Mouse (Mus musculus) bone marrow macrophage, adult 2 months (primary cell): Measurements from ENCODE around the gene Rgmb.

Experiments used
- CTCF ChIP-seq: IDR thresholded peaks from 2 replicates; pipeline ENCODE4 v1.5.1; 2012; ENCODE audit warnings: low read depth, mild to moderate bottlenecking, low read length, moderate library complexity
- POLR2A ChIP-seq: IDR thresholded peaks from 2 replicates; pipeline ENCODE4 v1.6.1; 2012; ENCODE audit warnings: mild to moderate bottlenecking, low read depth, low read length, borderline replicate concordance

- TF ChIP-seq CTCF (no peak), POLR2A (no peak)
Measured at GRCm38 (mm10) chr17:15830171-15830765, 571 bp downstream of the Rgmb start.
